Mouse (Mus musculus) ES-Bruce4 (cell line): ENCODE data around the gene Rbm39. TPM values are rescaled to one million over a fixed set of nuclear protein-coding genes. Genes with fewer than 3 reads are reported as not detected.
"Not testable (repeated sequence)": the region's sequence is repeated elsewhere in the genome, so short reads cannot be mapped to it uniquely, and the experiment has no call there.

Experiments
- H3K27ac ChIP-seq: 2 replicates; pipeline ENCODE4 v1.5.1; 2012; ENCODE audit warnings: low read length, inconsistent platforms; ENCODE audit not compliant: insufficient read depth
- H3K27me3 ChIP-seq: 2 replicates; pipeline ENCODE4 v1.6.1; 2012; ENCODE audit warnings: mild to moderate bottlenecking, low read length, inconsistent platforms; ENCODE audit not compliant: control insufficient read depth, poor library complexity, insufficient read depth, severe bottlenecking
- H3K36me3 ChIP-seq: 2 replicates; pipeline ENCODE4 v1.6.1; 2012; ENCODE audit warnings: inconsistent platforms, mild to moderate bottlenecking, low read length, moderate library complexity; ENCODE audit not compliant: control insufficient read depth, poor library complexity, insufficient read depth, severe bottlenecking
- H3K4me1 ChIP-seq: one replicate; pipeline ENCODE4 v1.8.1; 2011; ENCODE audit warnings: low read length; ENCODE audit not compliant: control insufficient read depth, insufficient read depth
- H3K4me3 ChIP-seq: 2 replicates; pipeline ENCODE4 v1.5.1; 2011; ENCODE audit warnings: low read depth, mild to moderate bottlenecking, low read length
- H3K9ac ChIP-seq: 2 replicates; pipeline ENCODE4 v1.6.1; 2012; ENCODE audit warnings: low read depth, mild to moderate bottlenecking, inconsistent platforms; ENCODE audit not compliant: poor library complexity, severe bottlenecking
- H3K9me3 ChIP-seq: replicated peaks from 2 replicates; pipeline ENCODE4 v1.6.1; 2012; ENCODE audit warnings: mild to moderate bottlenecking, low read length, inconsistent platforms; ENCODE audit not compliant: control insufficient read depth, poor library complexity, insufficient read depth, severe bottlenecking
- CTCF ChIP-seq: IDR thresholded peaks from one replicate; pipeline ENCODE4 v1.8.1; 2011; ENCODE audit warnings: low read depth, low read length
- EP300 ChIP-seq: IDR thresholded peaks from 2 replicates; pipeline ENCODE4 v1.6.1; 2011; ENCODE audit warnings: low read depth, low read length; ENCODE audit not compliant: insufficient read depth
- POLR2A ChIP-seq: IDR thresholded peaks from one replicate; pipeline ENCODE4 v1.8.1; 2011; ENCODE audit warnings: low read length; ENCODE audit not compliant: insufficient read depth
- polyA plus RNA-seq: library from polyadenylated mRNA; stranded (reverse); fragments of >200 nt; gene quantifications from 2 replicates; pipeline ENCODE4 v1.2.4, GENCODE M21; 2011; ENCODE audit warnings: low read depth; ENCODE audit not compliant: missing spikeins, insufficient read depth, insufficient read length

Rbm39 gene
- polyA plus RNA-seq, 1 experiment, result 518 TPM

DNA sequence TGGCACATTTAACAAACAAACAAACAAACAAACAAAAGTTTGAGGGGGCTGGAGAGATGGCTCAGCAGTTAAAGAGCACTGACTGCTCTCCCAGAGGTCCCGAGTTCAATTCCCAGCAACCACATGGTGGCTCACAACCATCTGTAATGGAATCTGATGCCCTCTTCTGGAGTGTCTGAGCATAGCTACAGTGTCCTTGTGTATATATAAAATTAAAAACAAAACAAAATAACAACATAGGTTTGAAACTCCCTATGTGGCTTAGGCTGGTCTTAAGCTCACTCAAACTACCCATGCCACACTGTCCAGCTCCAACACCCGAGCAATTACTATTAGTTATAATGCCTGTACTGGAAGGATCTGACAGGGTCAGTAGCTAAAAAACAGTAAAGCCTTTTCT lies 37.2 kb downstream of the Rbm39 start:
- Histone ChIP-seq H3K36me3 (peaks cover 6% of the 10 kb centered on the region), H3K4me1 (no peaks in the 10 kb centered on the region), H3K9me3 (no peaks in the 10 kb centered on the region), H3K27ac (no peak overlapping the region), H3K9ac (peak overlapping the region; percentile 60; the same call in 1 of the 2 replicates), H3K27me3 (no peaks in the 10 kb centered on the region), H3K4me3 (no peak overlapping the region)
- TF ChIP-seq CTCF, result no peak
- no peak for TF ChIP-seq EP300
- TF ChIP-seq POLR2A, result no peak

DNA sequence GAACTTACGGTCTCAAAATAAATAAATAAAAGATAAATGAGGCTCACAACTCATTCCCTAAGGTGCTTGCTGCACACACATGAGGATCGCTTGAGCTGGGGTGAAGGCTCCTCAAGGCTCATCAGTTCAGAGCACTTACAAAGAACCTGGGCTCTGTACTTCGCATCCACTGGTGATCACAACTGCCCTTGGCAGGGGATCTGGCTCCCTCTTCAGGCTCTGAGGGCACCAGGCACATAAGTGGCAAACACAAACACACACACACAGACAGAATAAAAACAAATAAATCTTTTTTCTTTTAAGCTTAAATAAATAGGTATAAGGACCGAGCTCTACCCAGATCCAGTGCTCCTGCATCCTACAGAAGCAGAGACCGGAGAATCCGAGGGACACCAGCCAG lies 44.3 kb downstream of the Rbm39 start:
- no peak for TF ChIP-seq EP300
- peak; percentile 46 for TF ChIP-seq CTCF
- Histone ChIP-seq H3K9ac (no peak overlapping the region), H3K4me3 (no peak overlapping the region), H3K27me3 (no peaks in the 10 kb centered on the region), H3K9me3 (no peaks in the 10 kb centered on the region), H3K4me1 (no peaks in the 10 kb centered on the region), H3K36me3 (no peaks in the 10 kb centered on the region), H3K27ac (no peak overlapping the region)

DNA sequence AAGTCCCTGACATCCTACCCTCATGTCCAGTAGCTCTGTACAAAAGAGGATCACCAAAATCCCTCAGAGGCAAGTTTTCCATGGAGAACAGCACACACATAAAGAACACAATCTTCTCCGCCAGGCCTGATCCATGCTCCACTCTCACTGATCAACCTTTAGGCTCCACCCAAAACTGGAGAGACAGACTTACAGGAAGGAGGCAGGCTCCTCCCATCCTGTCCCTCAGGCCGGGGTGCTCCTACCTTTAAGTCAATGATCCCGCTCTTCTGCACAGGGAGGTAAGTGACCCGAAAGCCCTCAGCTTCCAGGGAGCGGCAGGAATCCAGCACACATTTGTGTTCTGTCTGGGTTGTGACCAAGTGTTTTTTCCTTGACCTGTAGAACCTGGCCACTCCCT lies 45.9 kb downstream of the Rbm39 start:
- TF ChIP-seq CTCF (no peak), EP300 (no peak), POLR2A (no peak)
- H3K9me3 ChIP-seq, result no peaks in the 10 kb centered on the region
- H3K4me3 ChIP-seq, result no peak overlapping the region
- H3K4me1 ChIP-seq, result no peaks in the 10 kb centered on the region
- H3K36me3 ChIP-seq, result no peaks in the 10 kb centered on the region
- H3K27me3 ChIP-seq, result no peaks in the 10 kb centered on the region
- H3K27ac ChIP-seq, result no peak overlapping the region
- no peak overlapping the region for H3K9ac ChIP-seq

DNA sequence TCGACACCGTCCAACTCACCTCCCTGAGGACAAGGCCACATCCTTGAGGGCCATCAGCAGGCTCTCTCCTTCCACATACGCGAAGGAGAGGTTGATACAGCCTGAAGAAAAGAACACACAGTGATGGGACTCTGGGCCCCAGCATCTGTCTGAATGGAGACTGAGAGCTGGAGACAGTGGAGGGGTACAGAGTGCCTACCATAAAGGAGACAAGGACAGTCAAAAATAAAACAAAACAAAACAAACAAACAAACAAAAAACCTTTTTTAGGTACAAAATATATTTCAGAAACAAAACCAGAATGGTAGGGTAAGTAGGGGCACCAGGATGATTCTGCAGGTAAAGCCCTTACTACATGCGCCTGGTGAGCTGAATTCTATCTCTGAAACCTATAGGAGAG lies 53.0 kb downstream of the Rbm39 start, which contains the start of gene Gm28036:
Gm28036 (minus strand) TSS at position 101 of the 400 bp plus-strand sequence.
- H3K9ac ChIP-seq, result no peak within 1 kb of the TSS
- no peaks in the 10 kb centered on the region for H3K9me3 ChIP-seq
- TF ChIP-seq CTCF, result no peak
- H3K27me3 ChIP-seq, result no peaks in the 10 kb centered on the region
- no peaks in the 10 kb centered on the region for H3K4me1 ChIP-seq
- H3K4me3 ChIP-seq, result no peak within 1 kb of the TSS
- no peaks in the 10 kb centered on the region for H3K36me3 ChIP-seq
- no peak within 1 kb of the TSS for H3K27ac ChIP-seq

DNA sequence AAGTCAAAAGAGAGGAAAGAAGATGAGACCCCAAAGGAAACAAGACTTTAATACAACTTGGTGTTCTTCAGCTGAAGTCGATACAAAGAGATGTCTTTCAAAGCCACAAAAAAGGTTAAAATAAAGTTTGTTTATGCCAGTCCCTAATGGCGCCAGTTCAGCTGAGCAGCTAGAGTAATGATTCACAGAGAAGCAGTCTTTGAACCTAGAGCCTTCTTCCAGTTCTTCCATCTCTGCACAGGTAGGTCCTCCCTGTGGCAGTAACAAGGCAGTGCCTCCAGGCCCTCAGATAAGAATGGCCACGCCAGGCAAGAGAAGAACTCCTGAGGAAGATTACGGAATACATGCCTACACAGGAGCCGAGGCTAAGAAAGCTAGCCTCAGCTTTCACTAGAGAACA lies 56.3 kb downstream of the Rbm39 start:
- H3K4me3 ChIP-seq, result no peak overlapping the region
- H3K27me3 ChIP-seq, result no peaks in the 10 kb centered on the region
- no peak overlapping the region for H3K27ac ChIP-seq
- TF ChIP-seq POLR2A (no peak), EP300 (no peak), CTCF (no peak)
- H3K36me3 ChIP-seq, result no peaks in the 10 kb centered on the region
- peaks cover 16% of the 10 kb centered on the region for H3K9me3 ChIP-seq
- H3K9ac ChIP-seq, result no peak overlapping the region
- H3K4me1 ChIP-seq, result no peaks in the 10 kb centered on the region

DNA sequence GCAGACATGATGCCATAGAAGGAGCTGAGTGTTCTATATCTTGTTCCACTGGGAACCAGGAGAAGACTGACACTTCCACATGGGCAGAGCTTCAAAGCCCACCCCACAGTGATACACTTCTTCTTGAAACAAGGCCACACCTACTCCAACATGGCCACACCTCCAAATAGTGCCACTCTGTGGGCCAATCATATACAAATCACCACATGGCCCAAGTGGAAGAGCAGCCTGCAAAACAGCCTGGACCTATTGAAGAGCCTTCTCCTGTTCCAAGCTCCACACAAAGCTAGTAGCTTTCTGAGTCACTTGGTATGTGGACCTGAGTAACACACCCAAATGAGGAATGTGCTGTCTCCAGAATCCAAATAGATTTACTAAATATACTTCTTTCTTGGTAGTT lies 60.5 kb downstream of the Rbm39 start:
- no peak overlapping the region for H3K4me3 ChIP-seq
- peaks cover 21% of the 10 kb centered on the region for H3K9me3 ChIP-seq
- TF ChIP-seq EP300 (no peak), POLR2A (no peak), CTCF (no peak)
- no peaks in the 10 kb centered on the region for H3K27me3 ChIP-seq
- H3K36me3 ChIP-seq, result no peaks in the 10 kb centered on the region
- H3K27ac ChIP-seq, result no peak overlapping the region
- no peaks in the 10 kb centered on the region for H3K4me1 ChIP-seq
- no peak overlapping the region for H3K9ac ChIP-seq

DNA sequence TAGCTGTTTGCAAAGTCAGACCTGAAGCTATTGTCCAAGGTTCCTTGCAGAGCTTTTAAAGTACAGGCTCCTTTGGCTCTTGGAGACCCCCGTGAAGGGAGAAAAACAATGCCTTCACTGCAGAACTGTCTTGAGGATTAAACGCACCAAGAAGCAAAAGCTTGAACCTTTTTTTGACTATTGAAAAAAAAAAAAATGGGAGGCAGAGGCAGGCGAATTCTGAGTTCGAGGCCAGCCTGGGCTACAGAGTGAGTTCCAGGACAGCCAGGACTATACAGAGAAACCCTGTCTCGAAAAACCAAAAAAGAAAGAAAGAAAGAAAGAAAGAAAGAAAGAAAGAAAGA lies 68.0 kb downstream of the Rbm39 start:
- peak; percentile 6 for TF ChIP-seq POLR2A
- Histone ChIP-seq H3K4me3 (peak overlapping the region; percentile 47), H3K27ac (peak overlapping the region; percentile 73), H3K9ac (peak overlapping the region; percentile 97), H3K9me3 (peaks cover 10% of the 10 kb centered on the region)
- not testable (repeated sequence) for H3K4me1 ChIP-seq, H3K36me3 ChIP-seq, H3K27me3 ChIP-seq
